Mouse (Mus musculus): Measurements from ENCODE around the gene Ssxb6.
"Not testable (repeated sequence)": the region's sequence is repeated elsewhere in the genome, so short reads cannot be mapped to it uniquely, and the experiment has no call there.

Ssxb6 gene

DNA sequence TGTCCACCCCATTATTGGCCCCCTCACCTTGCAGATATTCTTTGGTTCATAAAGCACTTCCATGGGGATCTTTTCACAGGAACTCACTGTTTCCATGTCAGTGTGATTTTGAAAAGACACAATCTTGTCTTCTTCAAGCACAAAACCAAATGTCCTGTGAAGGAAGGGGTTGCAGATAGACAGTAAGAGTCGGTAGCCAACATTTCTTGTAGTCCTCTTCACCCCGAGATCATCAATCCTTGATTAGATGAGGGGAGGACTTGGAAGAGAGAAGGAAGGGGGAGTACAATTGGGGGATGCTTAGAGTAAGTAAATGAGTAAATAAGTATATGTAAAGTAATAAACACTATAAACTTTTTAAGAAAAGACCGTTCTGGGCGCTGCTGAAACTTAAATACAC is at the start of gene Ssxb6:
Gene Ssxb6 (minus strand): TSS at position 101 of the 400 bp plus-strand sequence.
- not testable (repeated sequence) for DNase-seq (ENCODE audit: low spot score in 2 of 2)

DNA sequence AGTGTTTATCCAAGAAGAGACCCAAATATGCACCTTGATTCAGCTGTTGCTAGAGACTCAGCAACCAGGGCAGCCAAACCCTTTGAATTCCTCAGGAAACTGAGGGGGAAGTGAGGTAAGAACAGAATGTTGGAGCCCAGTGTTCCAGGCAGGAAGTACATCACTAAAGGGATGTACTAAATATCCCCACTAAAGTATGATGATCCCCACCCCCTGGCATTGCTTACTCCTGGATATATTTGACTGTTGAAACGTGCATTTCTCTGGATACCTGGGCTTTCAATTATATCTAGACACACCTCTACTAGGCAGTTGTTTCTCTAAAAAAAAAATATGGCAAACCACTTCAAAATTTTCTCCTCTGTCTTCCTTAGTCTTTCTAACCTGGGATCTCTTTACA is 43.7 kb upstream of the Ssxb6 start, which contains the start of gene Ssxb3:
Gene Ssxb3 (minus strand): TSS at position 101 of the 400 bp plus-strand sequence.
- not testable (repeated sequence) for DNase-seq (ENCODE audit: low spot score in 2 of 2)

DNA sequence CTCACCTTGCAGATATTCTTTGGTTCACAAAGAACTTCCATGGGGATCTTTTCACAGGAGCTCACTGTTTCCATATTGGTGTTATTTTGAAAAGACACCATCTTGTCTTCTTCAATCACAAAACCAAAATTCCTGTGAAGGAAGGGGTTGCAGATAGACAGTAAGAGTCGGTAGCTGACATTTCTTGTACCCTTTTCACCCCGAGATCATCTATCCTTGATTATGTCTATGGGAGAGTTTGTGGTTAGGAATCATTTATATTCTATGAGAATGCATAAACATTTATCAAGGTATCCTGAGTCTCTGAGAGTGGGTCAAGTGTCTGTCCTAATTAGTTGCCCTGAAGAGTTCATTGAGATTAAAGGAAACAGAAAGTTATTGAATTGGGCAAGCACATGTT is 23.2 kb downstream of the Ssxb6 start, which contains the start of gene Gm14459:
Gene Gm14459 (minus strand): TSS at position 101 of the 400 bp plus-strand sequence.
- DNase-seq (ENCODE audit: low spot score in 2 of 2) = no peak

Data from frontal cortex, postnatal 14 days (tissue).